Mouse (Mus musculus) cerebellum, adult 2 months (tissue): ENCODE measurements at regions not wholly inside any gene's neighbourhood (a gene's known extent, or its start where the extent isn't known, plus 50 kb on each side); places are given as distances from the start of the nearest gene placed in this dataset.

Experiments used
- DNase-seq, 2 experiments: peaks; one replicate each; pipeline ENCODE4 v3.0.0; 2021
- H3K27ac ChIP-seq: fragments of 200-500 bp; 2 replicates; pipeline ENCODE4 v1.5.1; 2012; ENCODE audit warnings: low read length, control low read depth, inconsistent platforms; ENCODE audit not compliant: insufficient read depth
- H3K27me3 ChIP-seq: fragments of 200-500 bp; 2 replicates; pipeline ENCODE4 v1.6.1; 2012; ENCODE audit warnings: inconsistent platforms, mild to moderate bottlenecking, low read length, moderate library complexity; ENCODE audit not compliant: control insufficient read depth, insufficient read depth
- H3K4me1 ChIP-seq: fragments of 200-500 bp; 2 replicates; pipeline ENCODE4 v1.6.1; 2011; ENCODE audit warnings: low read length; ENCODE audit not compliant: control insufficient read depth, insufficient read depth
- H3K4me3 ChIP-seq: fragments of 200-500 bp; replicated peaks from 2 replicates; pipeline ENCODE3; 2011; ENCODE audit warnings: mild to moderate bottlenecking, low read depth, low read length, control low read depth; ENCODE audit not compliant: insufficient read depth
- CTCF ChIP-seq: fragments of 200-500 bp; IDR thresholded peaks from 2 replicates; pipeline ENCODE4 v1.5.1; 2011; ENCODE audit warnings: low read depth, mild to moderate bottlenecking, control low read depth, low read length, moderate library complexity, borderline replicate concordance; ENCODE audit not compliant: insufficient read depth
- POLR2A ChIP-seq: fragments of 200-500 bp; IDR thresholded peaks from 2 replicates; pipeline ENCODE4 v1.6.1; 2011; ENCODE audit warnings: low read length, control low read depth, borderline replicate concordance; ENCODE audit not compliant: insufficient read depth
- WGBS: fragments of 180-500 bp; shearing (Covaris S2); methylation state at CpG from one replicate; pipeline ENCODE4 v1.1.7; 2018; 5-methylcytosine and 5-hydroxymethylcytosine counted together

GRCm38 (mm10) chr2:169365046-169365445, 222.5 kb downstream of the Gm11011 start:
- Histone ChIP-seq H3K4me3 (no peak overlapping the region), H3K4me1 (no peaks in the 10 kb centered on the region), H3K27me3 (no peaks in the 10 kb centered on the region), H3K27ac (no peak overlapping the region)
- DNase-seq = no peak
- 36% methylated on average over 4 of the region's 4 CpGs for WGBS
- TF ChIP-seq CTCF = no peak
- TF ChIP-seq POLR2A = no peak

- DNase-seq = no peak
- TF ChIP-seq CTCF (no peak), POLR2A (no peak)
- H3K4me3 ChIP-seq = no peak overlapping the region
- H3K27me3 ChIP-seq = no peaks in the 10 kb centered on the region
- no peak overlapping the region for H3K27ac ChIP-seq
- WGBS = 25% methylated on average over 15 of the region's 15 CpGs
- no peaks in the 10 kb centered on the region for H3K4me1 ChIP-seq
Measured at GRCm38 (mm10) chr2:169360272-169360671, 227.3 kb downstream of the Gm11011 start.

DNA sequence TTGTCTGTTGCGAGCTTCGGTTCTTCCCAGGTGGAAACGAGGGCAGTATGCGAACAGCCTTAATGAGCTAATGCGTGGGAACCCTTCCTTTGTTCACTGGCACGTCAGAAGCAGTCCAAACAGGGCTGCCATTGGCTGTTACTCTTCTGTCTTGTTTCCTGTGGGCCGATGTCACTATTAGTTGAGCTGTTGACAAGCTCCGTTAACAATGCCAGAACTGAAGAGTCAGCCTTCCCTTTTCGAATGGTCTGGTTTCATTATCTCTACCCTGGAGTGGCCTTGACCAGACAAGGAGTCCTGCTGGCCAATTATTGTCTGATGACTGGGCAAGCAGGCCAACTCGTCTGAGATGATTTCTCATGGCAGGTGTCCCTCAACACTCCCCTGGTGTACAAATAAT, 230.1 kb downstream of the Gm11011 start:
- TF ChIP-seq POLR2A = no peak
- no peak for TF ChIP-seq CTCF
- Histone ChIP-seq H3K4me1 (no peaks in the 10 kb centered on the region), H3K27me3 (no peaks in the 10 kb centered on the region), H3K27ac (no peak overlapping the region), H3K4me3 (no peak overlapping the region)
- 11% methylated on average over 10 of the region's 10 CpGs for WGBS
- DNase-seq = no peak

- DNase-seq = no peak
- no peaks in the 10 kb centered on the region for H3K4me1 ChIP-seq
- 91% methylated on average over 7 of the region's 7 CpGs for WGBS
- TF ChIP-seq CTCF = no peak
- TF ChIP-seq POLR2A = no peak
- H3K27ac ChIP-seq = no peak overlapping the region
- no peak overlapping the region for H3K4me3 ChIP-seq
- no peaks in the 10 kb centered on the region for H3K27me3 ChIP-seq
Measured at GRCm38 (mm10) chr2:169351547-169351946, 236.0 kb downstream of the Gm11011 start.

GRCm38 (mm10) chr2:169346107-169346506, 241.4 kb downstream of the Gm11011 start:
- 11% methylated on average over 10 of the region's 10 CpGs for WGBS
- Histone ChIP-seq H3K27me3 (no peaks in the 10 kb centered on the region), H3K27ac (no peak overlapping the region), H3K4me1 (no peaks in the 10 kb centered on the region; the same call in 1 of the 2 replicates), H3K4me3 (no peak overlapping the region)
- DNase-seq = no peak
- TF ChIP-seq POLR2A (no peak), CTCF (no peak)

DNA sequence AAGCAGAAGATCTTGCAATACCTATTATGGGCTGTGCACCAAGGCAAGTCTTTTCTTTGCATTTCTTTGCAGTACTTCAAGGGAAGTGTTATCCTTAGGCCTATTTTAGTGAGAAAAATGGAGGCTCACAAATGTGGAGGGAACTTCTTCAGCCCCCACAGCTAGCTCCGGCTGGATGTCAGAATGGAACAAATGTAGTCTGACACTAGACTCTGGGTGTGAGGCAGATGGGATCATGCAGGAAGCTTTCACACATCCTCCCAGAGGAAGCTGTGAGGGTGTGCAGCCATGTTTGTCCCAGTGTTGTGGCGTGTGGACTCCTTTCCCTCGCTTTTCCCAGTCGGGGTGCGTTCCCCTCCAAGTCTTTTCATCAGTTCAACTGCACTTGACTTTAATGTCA, 268.0 kb downstream of the Gm11011 start:
- TF ChIP-seq POLR2A (no peak), CTCF (no peak)
- H3K27me3 ChIP-seq = no peaks in the 10 kb centered on the region
- no peak overlapping the region for H3K27ac ChIP-seq
- WGBS = 77% methylated on average over 5 of the region's 5 CpGs
- H3K4me3 ChIP-seq = no peak overlapping the region
- no peak for DNase-seq
- no peaks in the 10 kb centered on the region for H3K4me1 ChIP-seq

DNA sequence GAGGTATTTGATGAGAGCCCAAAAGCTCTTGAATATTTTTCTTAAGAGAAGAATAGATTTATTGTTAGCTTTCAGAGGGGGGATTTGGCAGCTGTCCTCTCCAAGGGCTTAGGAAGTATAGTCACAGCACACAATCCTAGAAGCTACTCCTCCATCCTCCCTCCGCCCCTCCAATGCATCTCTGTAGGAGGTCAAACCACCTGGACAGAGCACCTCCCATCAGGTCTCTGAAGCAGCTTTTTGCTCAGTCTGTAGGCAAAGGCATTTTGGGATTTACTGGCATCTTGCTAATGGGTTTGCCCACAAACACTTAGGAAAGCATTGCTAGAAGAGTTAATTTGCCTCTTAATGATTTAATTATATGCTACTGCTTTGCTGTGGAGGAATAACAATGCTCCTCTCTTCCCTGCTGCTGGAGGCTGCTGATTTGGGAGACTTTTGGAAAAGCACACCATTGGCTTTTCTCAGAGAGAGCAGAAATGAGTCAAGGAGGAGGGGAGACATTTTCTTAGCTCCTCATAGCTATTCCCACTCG, 273.1 kb downstream of the Gm11011 start:
- WGBS = 35% methylated on average over 2 of the region's 2 CpGs
- H3K4me3 ChIP-seq = no peak overlapping the region
- H3K27ac ChIP-seq = no peak overlapping the region
- no peaks in the 10 kb centered on the region for H3K4me1 ChIP-seq
- TF ChIP-seq CTCF (no peak), POLR2A (no peak)
- no peaks in the 10 kb centered on the region for H3K27me3 ChIP-seq
- DNase-seq = no peak

GRCm38 (mm10) chr2:169311821-169312220, 275.7 kb downstream of the Gm11011 start:
- no peak for DNase-seq
- Histone ChIP-seq H3K4me1 (no peaks in the 10 kb centered on the region), H3K27me3 (no peaks in the 10 kb centered on the region), H3K27ac (no peak overlapping the region), H3K4me3 (no peak overlapping the region)
- 42% methylated on average over 12 of the region's 12 CpGs for WGBS
- no peak for TF ChIP-seq POLR2A
- TF ChIP-seq CTCF = no peak

DNA sequence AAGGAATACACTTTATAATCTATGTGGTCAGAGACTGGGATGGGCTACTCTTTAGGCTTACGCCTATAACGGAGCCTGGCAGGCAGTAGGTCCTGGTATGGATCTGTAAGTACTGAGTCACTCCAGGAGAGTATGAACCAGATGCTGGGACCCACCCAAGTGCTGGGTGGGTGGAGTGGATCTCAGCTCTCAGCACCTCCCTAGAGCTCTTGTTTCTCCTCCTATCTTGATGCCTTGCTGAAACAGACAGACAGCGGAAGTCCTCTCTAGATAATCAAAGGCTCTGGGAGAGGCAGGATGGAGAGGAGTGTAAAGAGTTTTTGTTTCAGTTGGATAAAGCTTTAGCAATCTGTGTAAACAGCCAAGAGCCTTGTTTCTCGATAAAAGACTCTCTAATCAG, 276.2 kb downstream of the Gm11011 start:
- H3K4me3 ChIP-seq = no peak overlapping the region
- H3K4me1 ChIP-seq = no peaks in the 10 kb centered on the region
- TF ChIP-seq POLR2A (no peak), CTCF (no peak)
- WGBS = 75% methylated on average over 4 of the region's 4 CpGs
- no peak overlapping the region for H3K27ac ChIP-seq
- no peak for DNase-seq
- H3K27me3 ChIP-seq = no peaks in the 10 kb centered on the region
